Mouse (Mus musculus): Measurements from ENCODE around the gene Camk2n2. TPM values are rescaled to one million over a fixed set of nuclear protein-coding genes. Genes with fewer than 3 reads are reported as not detected.

Camk2n2 gene
- polyA plus RNA-seq, 1 experiment = 1.3 TPM

DNA sequence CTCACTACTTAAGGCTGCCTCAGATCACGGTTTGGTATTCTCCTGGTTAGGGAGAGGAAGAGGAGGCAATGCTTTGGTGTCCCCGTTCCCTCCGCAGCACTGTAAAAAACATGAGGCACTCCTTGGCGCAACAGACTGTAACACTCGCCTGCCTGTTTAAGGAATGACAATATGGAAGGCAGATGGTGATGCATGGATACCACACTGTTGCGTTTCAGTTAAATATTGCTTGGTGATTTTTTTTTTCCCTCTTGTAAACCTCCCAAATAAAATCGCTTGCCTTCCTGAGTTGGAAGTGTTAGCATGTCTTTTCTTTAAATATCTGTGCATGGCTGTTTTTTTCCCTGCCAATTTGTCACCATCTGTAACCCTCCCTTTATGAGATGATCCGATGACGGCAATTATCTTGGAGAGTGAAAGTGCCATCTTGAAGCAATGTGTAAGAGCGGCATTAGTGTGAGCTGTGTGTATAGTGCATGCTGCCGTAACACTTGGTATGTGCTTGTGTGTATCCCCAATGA is 7.8 kb upstream of the Camk2n2 start:
- H3K36me3 ChIP-seq (ENCODE audit: control insufficient read depth, insufficient read depth, low read length) = no peaks in the 10 kb centered on the region
- no peak for DNase-seq (ENCODE audit: low read depth in 1 of 2, low spot score in 2 of 2)
- TF ChIP-seq CTCF (IDR thresholded peaks at IDR 0.05; ENCODE audit: extremely low read depth, insufficient read depth, insufficient read length, insufficient replicate concordance) (no peak), POLR2A (IDR thresholded peaks at IDR 0.05; ENCODE audit: low read depth, low read length) (no peak)
- H3K27ac ChIP-seq (ENCODE audit: insufficient read depth, low read length) = no peak overlapping the region
- WGBS = 78% methylated on average over 11 of the region's 11 CpGs
- peaks cover 6% of the 10 kb centered on the region; the same call in 1 of the 2 replicates for H3K27me3 ChIP-seq (ENCODE audit: control insufficient read depth, insufficient read depth, low read length)
- no peak overlapping the region for H3K4me3 ChIP-seq (ENCODE audit: extremely low read depth, insufficient read depth, insufficient read length)
- 0 out of 2 replicates have a peak, but pooled peaks cover 5% of the 10 kb centered on the region for H3K4me1 ChIP-seq (ENCODE audit: control insufficient read depth, insufficient read depth, insufficient read length)

DNA sequence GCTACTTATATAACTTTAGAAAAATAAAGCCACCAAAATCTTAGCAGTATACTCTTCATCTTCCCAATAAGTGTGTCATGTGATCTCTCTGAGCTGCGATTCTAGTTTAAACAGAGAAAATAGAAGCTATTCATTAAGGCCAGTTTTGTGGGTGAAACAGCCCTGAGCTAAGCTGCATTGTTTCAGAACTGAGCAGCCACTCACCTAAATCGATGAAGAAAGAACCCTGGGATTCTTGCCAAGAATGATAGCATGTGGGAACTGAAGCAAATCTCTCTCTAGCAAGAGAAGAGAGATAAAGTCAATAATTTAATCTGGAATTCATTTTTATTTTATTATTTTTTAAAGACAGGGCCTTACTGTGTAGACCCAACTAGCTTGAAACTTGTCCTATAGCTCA is 2.1 kb upstream of the Camk2n2 start:
- 66% methylated on average over 2 of the region's 2 CpGs for WGBS

DNA sequence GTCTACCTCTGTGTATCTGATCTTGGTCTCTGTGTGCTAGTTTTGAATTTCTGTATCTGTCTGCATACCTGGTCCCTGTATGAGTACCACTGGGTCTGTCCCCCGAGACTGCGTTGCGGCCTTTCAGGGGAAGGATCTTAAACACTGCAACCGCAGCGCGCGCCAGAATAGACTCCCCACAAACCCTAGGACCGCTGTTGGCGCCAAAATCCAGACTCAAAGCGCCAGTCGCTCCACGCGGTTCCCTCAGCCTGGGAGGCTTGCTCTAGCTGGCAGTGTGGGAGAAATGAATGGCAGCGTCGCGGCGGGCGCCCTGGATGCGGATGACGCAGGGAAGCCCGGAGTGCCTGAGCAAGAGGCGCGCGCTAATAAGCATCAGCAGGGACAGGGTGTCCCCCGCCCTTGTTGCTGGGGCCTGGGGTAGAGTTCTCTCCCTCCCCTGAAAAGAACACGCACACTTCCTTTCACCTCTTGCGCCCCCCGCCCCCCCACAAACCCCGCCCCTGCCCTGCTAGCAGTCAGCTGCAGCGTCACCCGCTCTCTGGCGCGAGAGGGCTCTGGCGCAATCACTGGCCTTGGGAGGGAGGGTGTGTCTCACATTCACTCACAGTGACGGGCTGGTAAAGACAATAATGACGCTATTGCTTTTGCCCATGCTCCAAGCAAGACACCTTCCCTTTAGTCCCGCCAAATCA is 1.1 kb upstream of the Camk2n2 start:
- H3K36me3 ChIP-seq (ENCODE audit: control insufficient read depth, insufficient read depth, low read length) = no peaks in the 10 kb centered on the region; the same call in 1 of the 2 replicates
- TF ChIP-seq POLR2A (IDR thresholded peaks at IDR 0.05; ENCODE audit: low read depth, low read length) (no peak), CTCF (IDR thresholded peaks at IDR 0.05; ENCODE audit: extremely low read depth, insufficient read depth, insufficient read length, insufficient replicate concordance) (no peak)
- H3K4me3 ChIP-seq (ENCODE audit: extremely low read depth, insufficient read depth, insufficient read length) = peak overlapping the region; percentile 76
- peaks cover 8% of the 10 kb centered on the region for H3K4me1 ChIP-seq (ENCODE audit: control insufficient read depth, insufficient read depth, insufficient read length)
- no peak overlapping the region for H3K27ac ChIP-seq (ENCODE audit: insufficient read depth, low read length)
- no peak for DNase-seq (ENCODE audit: low read depth in 1 of 2, low spot score in 2 of 2)
- under 1% methylated on average over 34 of the region's 37 CpGs for WGBS
- H3K27me3 ChIP-seq (ENCODE audit: control insufficient read depth, insufficient read depth, low read length) = peaks cover 22% of the 10 kb centered on the region

More for the DNA sequence above, 2.1 kb upstream of the Camk2n2 start:
- peaks cover 22% of the 10 kb centered on the region for H3K27me3 ChIP-seq (ENCODE audit: control insufficient read depth, insufficient read depth, low read length)
- TF ChIP-seq CTCF (IDR thresholded peaks at IDR 0.05; ENCODE audit: extremely low read depth, insufficient read depth, insufficient read length, insufficient replicate concordance) = no peak
- no peak for TF ChIP-seq POLR2A (IDR thresholded peaks at IDR 0.05; ENCODE audit: low read depth, low read length)
- H3K36me3 ChIP-seq (ENCODE audit: control insufficient read depth, insufficient read depth, low read length) = no peaks in the 10 kb centered on the region; the same call in 1 of the 2 replicates
- H3K27ac ChIP-seq (ENCODE audit: insufficient read depth, low read length) = no peak overlapping the region
- H3K4me1 ChIP-seq (ENCODE audit: control insufficient read depth, insufficient read depth, insufficient read length) = peaks cover 8% of the 10 kb centered on the region
- no peak for DNase-seq (ENCODE audit: low read depth in 1 of 2, low spot score in 2 of 2)
- H3K4me3 ChIP-seq (ENCODE audit: extremely low read depth, insufficient read depth, insufficient read length) = no peak overlapping the region

DNA sequence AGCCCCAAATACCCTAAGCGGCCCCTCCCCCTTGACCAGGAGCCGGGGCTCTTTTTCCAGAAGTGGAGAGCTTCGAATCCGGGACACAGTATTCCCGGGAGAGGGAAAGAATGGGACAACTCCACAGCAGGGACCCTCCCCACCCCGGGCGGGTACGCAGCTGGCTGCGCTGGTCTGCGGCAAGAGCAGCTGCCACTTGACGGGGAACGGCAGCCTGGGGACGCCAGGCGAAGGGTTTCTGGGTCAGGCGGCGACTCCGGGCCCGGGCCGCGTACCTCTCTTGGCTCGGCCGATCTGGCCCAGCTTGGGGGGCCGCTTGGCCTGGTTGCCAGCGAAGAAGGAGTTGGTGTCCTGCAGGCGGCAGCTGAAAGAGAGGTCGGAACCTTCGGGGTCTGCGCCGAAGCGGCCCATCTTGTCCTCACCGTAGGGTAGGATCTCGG is 316 bp downstream of the Camk2n2 start:
- H3K27ac ChIP-seq (ENCODE audit: insufficient read depth, low read length) = no peak overlapping the region
- no peak for TF ChIP-seq CTCF (IDR thresholded peaks at IDR 0.05; ENCODE audit: extremely low read depth, insufficient read depth, insufficient read length, insufficient replicate concordance)
- TF ChIP-seq POLR2A (IDR thresholded peaks at IDR 0.05; ENCODE audit: low read depth, low read length) = no peak
- H3K27me3 ChIP-seq (ENCODE audit: control insufficient read depth, insufficient read depth, low read length) = peaks cover 22% of the 10 kb centered on the region
- DNase-seq (ENCODE audit: low read depth in 1 of 2, low spot score in 2 of 2) = no peak
- H3K4me1 ChIP-seq (ENCODE audit: control insufficient read depth, insufficient read depth, insufficient read length) = peaks cover 8% of the 10 kb centered on the region
- WGBS = 2% methylated on average over 32 of the region's 32 CpGs
- peak overlapping the region; percentile 61 for H3K4me3 ChIP-seq (ENCODE audit: extremely low read depth, insufficient read depth, insufficient read length)
- H3K36me3 ChIP-seq (ENCODE audit: control insufficient read depth, insufficient read depth, low read length) = no peaks in the 10 kb centered on the region; the same call in 1 of the 2 replicates

DNA sequence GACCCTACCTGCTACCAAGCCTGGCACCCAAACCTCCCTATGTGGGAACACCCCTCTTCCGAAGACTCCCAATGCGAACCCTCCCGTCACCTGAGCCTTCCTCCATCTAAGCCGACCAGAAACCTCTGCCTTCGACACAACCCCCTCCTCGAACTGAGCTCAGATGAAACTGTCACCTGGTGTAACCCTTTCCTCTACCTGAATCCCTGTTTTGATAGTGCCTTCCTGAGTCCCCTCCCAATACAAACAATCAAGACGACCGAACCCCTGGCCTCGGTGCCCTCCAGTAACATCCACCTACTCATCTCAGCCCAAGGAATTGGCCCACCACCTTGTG is 720 bp downstream of the Camk2n2 start:
- WGBS = under 1% methylated on average over 9 of the region's 9 CpGs
- H3K36me3 ChIP-seq (ENCODE audit: control insufficient read depth, insufficient read depth, low read length) = no peaks in the 10 kb centered on the region; the same call in 1 of the 2 replicates
- TF ChIP-seq POLR2A (IDR thresholded peaks at IDR 0.05; ENCODE audit: low read depth, low read length) = no peak
- no peak for TF ChIP-seq CTCF (IDR thresholded peaks at IDR 0.05; ENCODE audit: extremely low read depth, insufficient read depth, insufficient read length, insufficient replicate concordance)
- no peak for DNase-seq (ENCODE audit: low read depth in 1 of 2, low spot score in 2 of 2)
- no peak overlapping the region for H3K27ac ChIP-seq (ENCODE audit: insufficient read depth, low read length)
- H3K4me3 ChIP-seq (ENCODE audit: extremely low read depth, insufficient read depth, insufficient read length) = no peak overlapping the region; the same call in 1 of the 2 replicates
- peaks cover 8% of the 10 kb centered on the region for H3K4me1 ChIP-seq (ENCODE audit: control insufficient read depth, insufficient read depth, insufficient read length)
- H3K27me3 ChIP-seq (ENCODE audit: control insufficient read depth, insufficient read depth, low read length) = peaks cover 22% of the 10 kb centered on the region

DNA sequence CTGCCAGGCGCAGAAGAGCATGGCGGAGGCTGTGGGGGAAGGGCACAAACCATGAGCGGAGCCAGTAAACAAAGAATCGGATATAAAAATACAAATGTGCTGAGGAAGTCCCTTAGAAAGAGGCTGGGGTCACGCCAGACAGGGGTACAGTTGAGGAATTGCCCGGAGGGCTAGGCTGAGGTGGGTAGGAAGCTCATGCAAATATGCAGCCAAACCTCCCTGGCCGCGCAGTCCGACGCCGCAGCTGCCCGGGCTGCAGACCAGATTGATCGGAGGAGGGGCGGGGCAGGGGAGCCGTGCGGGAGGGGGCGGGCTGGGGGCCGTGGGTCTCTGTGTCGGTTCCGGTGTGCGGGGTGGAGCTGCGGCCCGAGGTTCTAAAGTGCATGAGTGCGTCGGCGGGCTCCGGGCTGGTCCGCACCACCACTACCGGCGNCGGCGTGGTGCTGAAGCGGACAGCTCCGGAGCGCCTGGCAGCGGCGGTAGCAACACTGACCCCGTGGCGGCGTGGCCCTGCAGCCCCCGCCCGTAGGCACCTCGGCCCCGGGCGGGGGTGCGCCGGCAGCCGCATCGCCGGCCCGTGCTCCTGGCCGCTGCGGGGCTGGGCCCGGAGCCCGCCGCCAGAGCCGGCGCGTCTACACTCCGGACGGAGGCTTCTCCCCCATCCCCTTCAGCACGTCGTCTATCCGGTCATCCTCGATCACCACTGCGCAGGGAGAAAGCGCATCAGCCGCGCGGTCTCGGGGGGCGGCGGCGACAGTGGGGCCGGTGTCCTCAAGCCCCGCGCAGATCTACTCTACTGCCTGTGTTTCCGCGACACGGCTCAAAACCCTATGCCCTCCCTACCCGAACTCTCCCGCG is 1.3 kb downstream of the Camk2n2 start:
- H3K27me3 ChIP-seq (ENCODE audit: control insufficient read depth, insufficient read depth, low read length) = peaks cover 22% of the 10 kb centered on the region

More for the DNA sequence above, 1.3 kb downstream of the Camk2n2 start:
- no peak overlapping the region for H3K27ac ChIP-seq (ENCODE audit: insufficient read depth, low read length)
- no peak for TF ChIP-seq CTCF (IDR thresholded peaks at IDR 0.05; ENCODE audit: extremely low read depth, insufficient read depth, insufficient read length, insufficient replicate concordance)
- no peak for TF ChIP-seq POLR2A (IDR thresholded peaks at IDR 0.05; ENCODE audit: low read depth, low read length)
- peaks cover 8% of the 10 kb centered on the region for H3K4me1 ChIP-seq (ENCODE audit: control insufficient read depth, insufficient read depth, insufficient read length)
- 6% methylated on average over 82 of the region's 83 CpGs for WGBS
- DNase-seq (ENCODE audit: low read depth in 1 of 2, low spot score in 2 of 2) = no peak
- peak overlapping the region; percentile 27; the same call in 1 of the 2 replicates for H3K4me3 ChIP-seq (ENCODE audit: extremely low read depth, insufficient read depth, insufficient read length)
- H3K36me3 ChIP-seq (ENCODE audit: control insufficient read depth, insufficient read depth, low read length) = no peaks in the 10 kb centered on the region; the same call in 1 of the 2 replicates
